Mouse (Mus musculus): ENCODE results near the gene N4bp2l2.

- no peak for TF ChIP-seq CTCF (IDR thresholded peaks at IDR 0.05; ENCODE audit: control insufficient read depth, insufficient read depth, insufficient replicate concordance, low read depth, low read length)
- no peak for TF ChIP-seq POLR2A (IDR thresholded peaks at IDR 0.05; ENCODE audit: control insufficient read depth, low read depth, low read length)
Measured at GRCm38 (mm10) chr5:150611136-150611535, 54.8 kb downstream of the N4bp2l2 start.
